Mouse (Mus musculus) cerebellum, adult 2 months (tissue): Measurements from ENCODE around the gene Gstm1. TPM values are rescaled to one million over a fixed set of nuclear protein-coding genes. Genes with fewer than 3 reads are reported as not detected.

Source experiments
- DNase-seq, 2 experiments: peaks; one replicate each; pipeline ENCODE4 v3.0.0; 2021
- H3K27ac ChIP-seq: fragments of 200-500 bp; 2 replicates; pipeline ENCODE4 v1.5.1; 2012; ENCODE audit warnings: low read length, control low read depth, inconsistent platforms; ENCODE audit not compliant: insufficient read depth
- H3K27me3 ChIP-seq: fragments of 200-500 bp; 2 replicates; pipeline ENCODE4 v1.6.1; 2012; ENCODE audit warnings: inconsistent platforms, mild to moderate bottlenecking, low read length, moderate library complexity; ENCODE audit not compliant: control insufficient read depth, insufficient read depth
- H3K4me1 ChIP-seq: fragments of 200-500 bp; 2 replicates; pipeline ENCODE4 v1.6.1; 2011; ENCODE audit warnings: low read length; ENCODE audit not compliant: control insufficient read depth, insufficient read depth
- H3K4me3 ChIP-seq: fragments of 200-500 bp; replicated peaks from 2 replicates; pipeline ENCODE3; 2011; ENCODE audit warnings: mild to moderate bottlenecking, low read depth, low read length, control low read depth; ENCODE audit not compliant: insufficient read depth
- CTCF ChIP-seq: fragments of 200-500 bp; IDR thresholded peaks from 2 replicates; pipeline ENCODE4 v1.5.1; 2011; ENCODE audit warnings: low read depth, mild to moderate bottlenecking, control low read depth, low read length, moderate library complexity, borderline replicate concordance; ENCODE audit not compliant: insufficient read depth
- POLR2A ChIP-seq: fragments of 200-500 bp; IDR thresholded peaks from 2 replicates; pipeline ENCODE4 v1.6.1; 2011; ENCODE audit warnings: low read length, control low read depth, borderline replicate concordance; ENCODE audit not compliant: insufficient read depth
- WGBS: fragments of 180-500 bp; shearing (Covaris S2); methylation state at CpG from one replicate; pipeline ENCODE4 v1.1.7; 2018; 5-methylcytosine and 5-hydroxymethylcytosine counted together
- polyA plus RNA-seq: library from polyadenylated mRNA; depleted of rRNA; stranded (reverse); fragments of >200 nt; gene quantifications from 2 replicates; pipeline ENCODE4 v1.2.3, GENCODE M21; 2012; rRNA removed

Gene Gstm1
- polyA plus RNA-seq, 1 experiment, result 323 TPM

GRCm38 (mm10) chr3:107966631-107967030 is 51.1 kb downstream of the Gstm1 start:
- Histone ChIP-seq H3K27ac (no peak overlapping the region), H3K4me1 (no peaks in the 10 kb centered on the region), H3K27me3 (no peaks in the 10 kb centered on the region; the same call in 1 of the 2 replicates), H3K4me3 (no peak overlapping the region)
- TF ChIP-seq POLR2A, result no peak
- no peak for TF ChIP-seq CTCF
- 98% methylated on average over 5 of the region's 5 CpGs for WGBS
- no peak for DNase-seq

- Histone ChIP-seq H3K27ac (no peak overlapping the region), H3K4me1 (no peaks in the 10 kb centered on the region), H3K4me3 (no peak overlapping the region), H3K27me3 (no peaks in the 10 kb centered on the region; the same call in 1 of the 2 replicates)
- DNase-seq, result no peak
- WGBS, result 65% methylated on average over 1 of the region's 1 CpGs
- TF ChIP-seq POLR2A (no peak), CTCF (no peak)
These were observed 52.2 kb downstream of the Gstm1 start for GRCm38 (mm10) chr3:107965592-107965991.

GRCm38 (mm10) chr3:107964656-107965308 is 53.0 kb downstream of the Gstm1 start:
- TF ChIP-seq POLR2A (no peak), CTCF (no peak)
- WGBS, result 74% methylated on average over 5 of the region's 5 CpGs

DNA sequence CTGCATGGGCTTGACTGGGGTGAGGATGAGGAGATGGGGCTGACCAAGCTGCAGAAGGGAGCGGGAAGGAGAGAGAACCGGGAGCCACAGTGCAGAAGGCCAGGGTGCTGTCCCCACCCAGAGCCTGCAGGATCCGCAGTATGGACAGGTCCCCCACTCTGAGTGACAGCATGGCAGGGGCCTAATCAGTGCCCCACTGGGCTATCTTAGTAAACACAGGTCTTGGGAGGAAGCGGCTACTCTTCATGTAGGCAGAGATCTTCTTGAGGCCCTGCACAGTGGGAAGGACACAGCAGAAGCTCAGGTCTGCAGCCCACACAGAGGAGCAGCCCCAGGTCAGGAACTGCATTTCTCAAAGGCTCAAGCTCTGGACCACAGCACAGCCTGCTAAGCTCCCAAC is 53.7 kb downstream of the Gstm1 start:
- DNase-seq, result no peak
- WGBS, result 89% methylated on average over 4 of the region's 4 CpGs
- H3K4me3 ChIP-seq, result no peak overlapping the region
- H3K4me1 ChIP-seq, result no peaks in the 10 kb centered on the region
- TF ChIP-seq POLR2A (no peak), CTCF (no peak)
- H3K27ac ChIP-seq, result no peak overlapping the region
- H3K27me3 ChIP-seq, result no peaks in the 10 kb centered on the region; the same call in 1 of the 2 replicates

More at GRCm38 (mm10) chr3:107964656-107965308, 53.0 kb downstream of the Gstm1 start:
- H3K4me3 ChIP-seq, result no peak overlapping the region
- H3K27ac ChIP-seq, result no peak overlapping the region
- H3K4me1 ChIP-seq, result no peaks in the 10 kb centered on the region
- no peak for DNase-seq
- no peaks in the 10 kb centered on the region; the same call in 1 of the 2 replicates for H3K27me3 ChIP-seq

Other genes starting within 250 kb of the Gstm1 start
- gene Eps8l3, start 140.7 kb downstream of the Gstm1 start, polyA plus RNA-seq, result 0.05 TPM in 2 replicates
- 252 and 282 TPM in 2 replicates for gene Gstm5, start 122.2 kb downstream of the Gstm1 start, polyA plus RNA-seq
- gene Gstm7, start 86.2 kb downstream of the Gstm1 start, polyA plus RNA-seq, result 45.9 and 53.9 TPM in 2 replicates
- gene Gstm6, start 74.2 kb downstream of the Gstm1 start, polyA plus RNA-seq, result 4.1 and 4.6 TPM in 2 replicates
- not detected in 2 replicates for gene Gstm3, start 48.7 kb downstream of the Gstm1 start, polyA plus RNA-seq
- 3.9 and 5.7 TPM in 2 replicates for gene Gstm2, start 31.5 kb downstream of the Gstm1 start, polyA plus RNA-seq
- gene Gstm4, start 26.9 kb upstream of the Gstm1 start, polyA plus RNA-seq, result 11.3 and 11.8 TPM in 2 replicates
- gene Ampd2, start 68.7 kb upstream of the Gstm1 start, polyA plus RNA-seq, result 135 and 140 TPM in 2 replicates
- gene Gnat2, start 74.8 kb upstream of the Gstm1 start, polyA plus RNA-seq, result 0.11 and 0.47 TPM in 2 replicates
- 25.6 and 27.4 TPM in 2 replicates for gene Gnai3, start 128.2 kb upstream of the Gstm1 start, polyA plus RNA-seq
- 6.2 and 6.5 TPM in 2 replicates for gene Gpr61, start 136.9 kb upstream of the Gstm1 start, polyA plus RNA-seq
- gene Amigo1, start 168.4 kb upstream of the Gstm1 start, polyA plus RNA-seq, result 50.8 and 53.5 TPM in 2 replicates
- gene Cyb561d1, start 183.2 kb upstream of the Gstm1 start, polyA plus RNA-seq, result 13.1 and 13.8 TPM in 2 replicates
- 25.9 and 26.9 TPM in 2 replicates for gene Atxn7l2, start 193.0 kb upstream of the Gstm1 start, polyA plus RNA-seq
- 2.4 TPM in 2 replicates for gene Sypl2, start 208.7 kb upstream of the Gstm1 start, polyA plus RNA-seq
- gene Psma5, start 239.0 kb upstream of the Gstm1 start, polyA plus RNA-seq, result 111 and 112 TPM in 2 replicates